Mouse (Mus musculus) cerebral cortex, adult 2 months (tissue): ENCODE measurements around the gene Hprt.

Source experiments
- WGBS: fragments of 180-500 bp; shearing (Covaris S2); methylation state at CpG from one replicate; pipeline ENCODE4 v1.1.7; 2018; 5-methylcytosine and 5-hydroxymethylcytosine counted together

The Hprt gene

GRCm38 (mm10) chrX:53045187-53045903 is 57.4 kb downstream of the Hprt start:
- 42% methylated on average over 10 of the region's 10 CpGs for WGBS

DNA sequence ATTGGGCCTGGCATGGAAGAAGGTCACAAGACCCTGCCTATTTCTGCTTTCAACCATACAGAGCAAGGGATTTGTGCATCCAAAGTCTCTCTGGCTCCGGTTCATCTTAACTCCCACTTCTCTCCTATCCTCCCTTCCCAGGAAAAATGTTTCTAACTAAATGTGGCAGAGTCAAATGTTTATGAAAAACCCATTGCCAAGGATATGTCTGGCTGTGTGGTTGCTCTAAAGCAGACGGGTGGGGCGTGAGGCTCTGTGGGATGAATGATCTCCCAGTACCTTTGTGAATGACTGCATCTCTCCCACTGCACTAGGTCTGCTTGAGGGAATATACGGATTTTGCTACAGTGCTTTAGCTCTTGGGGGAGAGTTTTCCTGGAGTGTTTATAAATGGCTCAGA is 58.1 kb downstream of the Hprt start:
- WGBS = 63% methylated on average over 4 of the region's 4 CpGs

- WGBS = 80% methylated on average over 2 of the region's 2 CpGs
These were observed 59.0 kb downstream of the Hprt start for GRCm38 (mm10) chrX:53046911-53047310.

GRCm38 (mm10) chrX:53049196-53049595 is 61.3 kb downstream of the Hprt start:
- 86% methylated on average over 4 of the region's 4 CpGs for WGBS

- WGBS = 6% methylated on average over 6 of the region's 9 CpGs
These were observed 62.4 kb downstream of the Hprt start for GRCm38 (mm10) chrX:53050353-53050752.

- WGBS = 25% methylated on average over 13 of the region's 13 CpGs
These were observed 64.9 kb downstream of the Hprt start for GRCm38 (mm10) chrX:53052652-53053500.

- 91% methylated on average over 5 of the region's 5 CpGs for WGBS
These were observed 65.9 kb downstream of the Hprt start for GRCm38 (mm10) chrX:53053885-53054284.

DNA sequence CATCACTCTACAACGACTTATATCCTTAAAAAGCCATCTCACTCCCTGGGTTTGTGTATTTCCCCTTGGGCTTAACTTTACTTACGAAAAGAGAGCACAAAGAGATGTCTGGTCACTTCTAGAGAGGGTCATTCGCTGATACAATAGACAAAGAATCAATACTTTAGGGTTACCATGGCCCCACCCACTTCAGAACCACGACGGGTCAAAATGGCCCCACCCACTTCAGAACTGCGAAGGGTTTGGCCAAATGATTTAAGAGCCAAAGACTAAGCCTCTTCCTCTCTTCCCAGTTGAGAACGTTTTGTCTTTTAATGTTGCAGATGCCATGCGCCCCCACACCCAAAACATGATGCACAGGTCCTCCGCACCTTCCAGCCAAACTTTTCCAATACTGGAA is 67.8 kb downstream of the Hprt start:
- WGBS = 15% methylated on average over 9 of the region's 9 CpGs

DNA sequence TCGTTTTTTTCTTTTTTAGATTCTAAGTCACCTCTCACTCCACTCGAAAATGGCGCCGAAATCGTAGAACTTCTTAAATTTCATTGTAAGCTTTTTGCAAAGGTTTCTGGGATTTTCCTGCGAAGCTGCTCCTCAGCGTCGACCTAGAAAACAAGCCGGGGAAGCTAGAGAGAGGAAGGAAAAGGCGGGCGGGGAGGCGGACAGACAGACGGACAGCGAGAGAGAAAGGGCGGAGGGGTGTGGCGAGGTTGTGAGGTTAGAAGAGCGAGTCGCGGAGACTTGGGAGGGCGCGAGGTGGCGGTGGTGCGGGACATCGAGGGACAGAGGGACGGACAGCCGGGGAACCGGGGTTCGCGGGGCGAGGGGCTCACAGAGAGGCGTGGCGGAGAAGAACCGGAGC is 68.7 kb downstream of the Hprt start:
- WGBS = 7% methylated on average over 30 of the region's 33 CpGs

GRCm38 (mm10) chrX:53057054-53057759 is 69.3 kb downstream of the Hprt start:
- WGBS = 8% methylated on average over 39 of the region's 42 CpGs

DNA sequence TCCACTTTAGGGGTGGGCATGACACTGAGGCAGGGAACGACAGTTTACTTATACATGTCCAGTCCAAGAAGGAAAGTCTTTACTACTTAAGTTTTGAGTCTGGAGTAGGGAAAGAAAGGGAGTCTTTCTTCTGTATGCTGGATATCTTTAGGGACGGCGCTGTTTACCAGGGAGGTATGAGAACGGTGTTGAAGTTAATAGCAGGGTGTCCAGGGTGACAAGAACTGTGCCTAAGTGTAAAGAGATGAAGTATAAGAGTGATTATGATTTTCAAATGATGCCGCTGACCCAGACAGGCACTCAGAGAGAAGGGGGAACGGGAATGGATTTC is 69.8 kb downstream of the Hprt start:
- 27% methylated on average over 6 of the region's 6 CpGs for WGBS

DNA sequence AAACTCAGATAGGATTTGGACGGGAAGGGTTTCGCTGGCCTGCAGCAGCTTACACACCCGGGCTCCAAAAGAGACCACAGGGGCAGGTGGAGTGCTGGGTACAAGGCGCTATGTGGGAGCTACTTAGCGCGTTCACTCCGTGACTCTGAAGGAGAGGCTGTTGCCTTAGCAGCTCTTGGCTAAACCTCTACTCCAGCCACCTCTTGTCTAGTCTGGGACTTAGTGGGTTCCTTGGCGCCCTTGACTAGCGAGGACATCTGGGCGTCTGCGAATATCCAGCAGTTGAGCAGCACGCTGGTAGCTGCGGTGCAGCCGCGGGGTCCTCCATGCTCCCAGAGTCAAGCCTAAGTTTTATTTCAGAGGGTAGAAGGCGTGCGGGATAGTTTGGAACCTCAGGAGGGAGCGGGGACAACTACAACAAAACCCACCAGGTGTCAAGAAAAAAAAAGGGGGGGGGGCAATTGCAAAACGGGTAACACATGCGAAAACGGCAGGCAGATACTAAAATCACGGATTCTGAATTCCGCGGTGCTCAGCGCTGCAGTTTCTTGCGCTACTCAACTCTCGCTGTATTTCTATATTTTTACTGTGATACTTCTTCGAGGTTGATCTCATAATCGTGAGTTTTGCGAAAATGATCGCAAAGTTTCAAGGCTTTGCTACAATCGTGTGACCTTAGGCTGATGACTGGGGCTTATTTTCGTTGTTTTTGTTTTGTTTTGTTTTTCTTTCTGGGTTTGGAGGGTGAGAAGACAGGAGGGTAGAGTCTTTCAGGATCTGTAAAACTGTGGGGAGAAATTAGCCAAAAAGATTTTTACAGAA is 70.7 kb downstream of the Hprt start:
- WGBS = 8% methylated on average over 33 of the region's 33 CpGs

- 52% methylated on average over 11 of the region's 11 CpGs for WGBS
These were observed 71.6 kb downstream of the Hprt start for GRCm38 (mm10) chrX:53059426-53060007.

GRCm38 (mm10) chrX:53064406-53064805 is 76.5 kb downstream of the Hprt start:
- WGBS = 89% methylated on average over 3 of the region's 3 CpGs
